Mouse (Mus musculus) cerebellum, postnatal 25 days (tissue): ENCODE measurements around the gene Gpr137b.
"Not testable (repeated sequence)": the region's sequence is repeated elsewhere in the genome, so short reads cannot be mapped to it uniquely, and the experiment has no call there.

ENCODE experiments used
- DNase-seq, 2 experiments: peaks; one replicate each; pipeline ENCODE4 v3.0.0; 2021; ENCODE audit warnings: mixed read lengths in 2 of 2

Gene Gpr137b

DNA sequence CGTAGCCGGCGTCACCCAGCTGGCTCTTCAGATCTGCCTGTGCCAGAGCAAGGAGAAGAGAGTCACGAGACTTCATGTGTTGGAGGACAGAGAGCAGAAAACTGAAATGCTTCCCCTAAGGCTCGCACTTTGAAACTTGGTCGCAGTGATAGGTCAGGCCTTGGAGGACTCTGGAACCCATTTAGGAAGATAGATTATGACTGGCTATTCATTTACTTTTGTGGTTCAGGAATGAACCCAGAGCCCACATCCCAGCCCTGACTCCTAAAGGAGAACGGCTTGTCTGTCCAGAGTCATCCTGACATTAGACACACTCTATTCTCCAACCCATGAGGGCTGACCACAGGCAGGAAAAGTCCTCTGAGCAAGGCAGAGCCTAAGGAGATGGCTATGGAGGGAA lies 30.3 kb downstream of the Gpr137b start:
- not testable (repeated sequence) for DNase-seq

DNA sequence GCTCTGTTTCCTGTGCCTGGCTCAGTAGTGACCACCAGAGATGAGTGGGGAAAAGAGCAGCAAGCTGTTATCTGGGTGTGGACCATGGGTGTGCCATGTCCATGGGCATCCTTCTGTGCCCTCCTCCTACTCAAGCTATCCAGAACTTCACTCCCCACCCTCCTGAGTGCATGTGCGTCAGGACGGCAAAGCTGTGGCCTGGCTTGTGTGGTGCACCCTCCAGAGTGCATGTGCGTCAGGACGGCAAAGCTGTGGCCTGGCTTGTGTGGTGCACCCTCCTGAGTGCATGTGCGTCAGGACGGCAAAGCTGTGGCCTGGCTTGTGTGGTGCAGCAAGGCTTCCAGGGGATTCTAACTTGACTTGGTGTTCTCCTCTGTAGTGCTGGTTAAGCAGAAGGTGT lies 31.6 kb downstream of the Gpr137b start:
- peak; percentile 13 to 45 for DNase-seq

DNA sequence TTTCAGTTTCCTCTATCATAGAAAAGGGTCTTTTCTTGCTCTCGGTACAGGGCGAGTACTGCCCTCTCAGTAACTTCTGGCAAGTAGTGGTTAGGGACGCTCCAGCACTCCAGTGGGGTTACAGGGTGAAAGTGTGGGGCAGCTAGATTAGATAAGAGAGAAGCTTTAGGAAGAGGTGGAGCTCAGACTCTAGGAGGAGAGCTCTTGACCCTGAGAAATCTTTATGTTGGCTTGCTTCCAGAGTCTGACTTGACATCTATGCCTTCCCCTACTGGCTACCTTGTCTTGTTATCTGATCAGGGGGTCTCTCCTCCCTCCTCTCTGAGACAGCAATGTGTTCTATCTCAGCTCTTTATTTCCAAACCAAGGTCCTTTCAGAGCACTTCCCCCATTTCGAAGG lies 33.8 kb downstream of the Gpr137b start:
- DNase-seq: not testable (repeated sequence)

DNA sequence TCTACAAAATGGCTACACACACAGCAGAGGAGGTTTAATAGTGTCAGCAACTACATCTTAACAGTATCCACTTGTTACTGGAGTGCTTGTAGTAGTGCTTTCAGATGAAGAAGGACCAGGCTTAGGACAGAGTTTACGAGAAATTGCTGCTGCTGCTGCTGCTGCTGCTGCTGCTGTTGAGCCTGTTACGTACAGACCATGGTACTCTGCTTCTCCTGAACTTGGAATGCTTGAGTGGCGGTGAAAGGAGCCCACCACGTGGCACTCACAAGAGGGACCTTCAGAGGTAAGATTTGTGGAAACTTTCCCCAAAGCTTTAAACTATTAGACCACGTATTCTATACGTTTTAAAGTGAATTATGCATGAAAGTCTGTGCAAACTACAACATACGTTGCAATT lies 35.2 kb downstream of the Gpr137b start:
- not testable (repeated sequence) for DNase-seq

DNA sequence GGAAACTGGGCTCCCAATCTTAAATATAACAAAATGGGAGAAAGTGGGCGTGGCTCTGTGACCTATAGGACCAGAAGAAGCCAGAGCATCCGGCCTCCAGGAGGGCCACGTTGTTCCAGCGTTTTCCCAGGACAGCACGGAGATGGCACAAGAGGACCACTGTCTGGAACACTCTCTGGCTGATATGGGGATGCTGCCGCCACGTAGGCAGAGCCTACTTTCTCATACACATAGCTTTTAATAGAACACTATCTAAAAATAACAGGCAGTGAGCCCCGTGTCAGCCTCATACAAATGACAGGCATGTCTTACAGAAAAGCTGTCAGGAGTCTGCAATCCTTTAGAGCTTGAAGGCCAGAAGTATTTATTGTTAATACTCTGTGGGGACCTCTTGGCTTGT lies 35.7 kb downstream of the Gpr137b start:
- not testable (repeated sequence) for DNase-seq

DNA sequence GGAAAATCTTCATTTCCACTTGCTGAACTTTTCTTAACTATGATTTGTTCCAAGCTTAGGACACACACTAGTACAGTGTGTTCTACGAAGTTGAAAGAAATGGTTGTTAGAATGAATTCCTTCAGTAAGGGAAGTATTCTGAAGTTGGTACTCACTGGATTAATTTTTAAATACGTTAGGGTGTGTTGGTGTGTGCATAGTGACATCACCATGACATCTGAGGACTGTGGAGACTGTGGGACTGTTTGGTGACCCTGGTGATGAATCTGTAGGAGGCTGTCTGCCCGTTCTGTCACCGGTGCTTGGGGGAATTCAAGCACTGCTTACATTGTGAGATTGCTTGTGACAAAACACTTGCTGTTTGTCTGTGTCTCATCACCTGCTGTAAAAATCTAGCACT lies 41.7 kb downstream of the Gpr137b start:
- DNase-seq: not testable (repeated sequence)

DNA sequence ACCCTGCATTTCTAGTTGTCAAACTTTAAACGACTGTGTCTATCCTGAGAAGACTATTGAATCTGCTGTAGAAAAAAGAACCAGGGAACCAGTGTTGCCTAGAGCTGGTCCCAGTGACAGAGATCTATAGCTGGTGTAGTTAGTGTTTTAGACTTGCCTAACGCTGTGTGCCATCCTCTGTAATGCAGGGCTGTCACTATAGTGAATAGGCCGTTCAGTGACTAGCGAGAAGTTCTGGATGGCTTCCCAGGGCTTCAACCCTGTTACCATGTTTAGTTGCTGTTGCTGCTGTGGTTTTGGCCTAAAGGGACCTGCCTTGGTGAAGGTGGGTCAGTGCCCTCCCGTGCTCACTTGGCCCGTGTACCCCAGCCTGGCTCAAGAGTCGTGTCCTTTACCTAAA lies 43.1 kb downstream of the Gpr137b start:
- not testable (repeated sequence) for DNase-seq

DNA sequence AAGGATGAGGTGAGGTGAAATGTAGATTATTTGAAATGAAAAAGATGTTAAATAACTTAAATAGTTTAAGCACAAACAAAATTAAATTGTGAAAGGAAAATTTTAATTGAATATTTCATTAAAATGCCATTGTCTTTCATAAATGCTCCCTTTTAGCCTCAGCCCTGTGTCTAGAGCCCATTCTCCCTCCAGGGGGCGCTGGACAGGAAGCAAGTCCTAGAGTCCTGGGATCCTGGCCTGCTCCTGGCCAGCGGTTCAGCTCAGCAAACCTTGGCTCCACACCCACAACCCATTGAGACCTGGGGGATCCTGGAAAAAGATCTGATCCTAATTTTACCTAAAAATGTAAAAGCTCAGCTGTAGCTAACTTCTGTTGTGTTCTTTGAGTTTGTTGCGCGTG lies 44.5 kb downstream of the Gpr137b start:
- peak; percentile 19 to 61 for DNase-seq

DNA sequence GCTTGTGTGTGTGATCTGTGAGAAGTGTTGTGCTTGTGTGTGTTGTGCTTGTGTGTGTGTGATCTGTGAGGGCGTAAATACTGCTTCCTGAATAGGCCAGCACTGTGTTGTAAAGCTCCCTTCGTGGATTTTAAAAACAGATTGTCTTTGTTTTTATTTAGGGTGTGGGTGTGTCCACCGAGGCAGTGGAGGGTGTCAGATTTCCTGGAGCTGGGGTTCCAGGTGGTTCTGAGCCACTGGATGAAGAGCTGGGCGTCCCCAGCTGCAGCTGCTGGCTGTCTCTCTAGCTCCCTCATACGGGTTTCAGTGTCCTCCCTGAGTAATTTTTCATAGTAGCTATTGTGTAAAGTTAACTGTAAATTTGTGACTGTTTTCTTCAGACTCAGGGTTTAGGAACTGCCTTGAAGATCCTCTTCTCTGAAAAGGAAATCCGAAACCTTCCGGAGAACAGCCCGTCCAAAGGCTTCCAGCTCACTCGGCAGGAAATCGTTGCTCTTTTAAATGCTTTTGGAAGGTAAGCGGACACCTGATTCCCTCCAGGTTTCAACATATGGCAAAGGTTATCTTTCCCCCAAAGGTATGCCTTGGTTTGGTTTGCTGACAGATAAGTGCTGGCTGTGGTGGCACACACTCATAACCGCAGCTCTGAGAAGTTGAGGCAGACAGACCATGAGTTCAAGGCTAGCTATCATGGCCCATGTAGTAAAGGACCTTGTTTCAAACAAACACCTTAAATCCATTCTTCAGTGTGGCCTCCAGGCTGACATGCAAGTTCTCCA lies 46.0 kb downstream of the Gpr137b start:
- not testable (repeated sequence) for DNase-seq

DNA sequence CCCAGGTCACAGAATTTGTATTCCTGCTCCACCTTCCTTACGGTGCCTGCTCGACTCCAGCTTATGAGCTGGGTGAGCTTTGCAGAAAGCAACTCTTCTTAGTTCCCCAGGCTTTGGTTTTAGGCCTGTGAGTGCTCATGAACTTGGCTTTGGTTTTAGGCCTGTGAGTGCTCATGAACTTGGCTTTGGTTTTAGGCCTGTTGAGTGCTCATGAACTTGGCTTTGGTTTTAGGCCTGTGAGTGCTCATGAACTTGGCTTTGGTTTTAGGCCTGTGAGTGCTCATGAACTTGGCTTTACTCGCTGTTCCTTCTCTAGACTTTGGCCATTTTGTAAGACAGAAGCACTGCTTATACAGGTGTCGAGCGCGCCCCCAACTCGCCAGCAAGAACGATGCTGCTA lies 56.5 kb downstream of the Gpr137b start:
- not testable (repeated sequence) for DNase-seq

DNA sequence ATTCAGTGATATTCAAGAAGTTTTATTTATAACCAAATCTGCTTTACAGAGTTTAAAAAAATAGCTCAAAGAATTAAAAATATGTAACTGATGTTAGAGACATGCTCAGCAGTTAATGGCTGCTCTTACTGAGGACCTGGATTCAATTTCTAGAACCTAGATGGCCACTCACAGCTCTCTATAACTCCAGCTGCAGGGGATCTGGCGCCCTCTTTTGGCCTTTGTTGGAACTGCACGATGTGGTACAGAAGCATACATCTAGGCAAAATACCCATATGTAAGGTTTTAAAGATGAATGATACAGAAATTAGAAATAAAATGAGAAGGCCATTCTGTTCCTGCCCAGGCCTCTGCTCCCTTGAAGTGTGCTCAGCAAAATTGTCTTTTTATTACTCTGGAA lies 64.9 kb downstream of the Gpr137b start:
- peak; percentile 16 to 56 for DNase-seq
